Mouse (Mus musculus): ENCODE data around the gene Sh3pxd2b.

Sh3pxd2b gene

GRCm38 (mm10) chr11:32340476-32341473, 6.8 kb upstream of the Sh3pxd2b start:
- peak; percentile 85 for DNase-seq (ENCODE audit: low read depth, low spot score)

DNA sequence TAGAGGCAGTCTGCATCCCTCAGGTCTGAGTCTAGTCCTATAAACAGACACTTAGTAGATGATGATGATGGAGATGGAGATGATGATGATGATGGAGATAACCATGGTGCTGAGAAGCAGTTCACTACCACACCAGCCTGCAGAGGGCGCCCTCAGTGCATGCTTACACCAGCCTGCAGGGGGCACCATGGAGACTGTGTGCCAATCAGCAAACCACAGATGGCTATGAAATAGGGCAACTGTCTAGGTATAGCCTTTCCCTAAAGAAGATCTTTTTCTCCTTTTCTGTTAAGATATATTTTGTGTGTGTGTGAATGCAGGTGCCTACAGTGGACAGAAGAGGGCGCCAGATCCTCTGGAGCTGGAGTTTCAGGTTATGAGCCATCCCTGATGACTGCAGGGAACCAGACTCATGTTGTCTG, 4.8 kb upstream of the Sh3pxd2b start:
- peak; percentile 70 for DNase-seq (ENCODE audit: low read depth, low spot score)

GRCm38 (mm10) chr11:32343350-32343749, 4.3 kb upstream of the Sh3pxd2b start:
- DNase-seq (ENCODE audit: low read depth, low spot score): no peak

GRCm38 (mm10) chr11:32345504-32346297, 1.9 kb upstream of the Sh3pxd2b start:
- DNase-seq (ENCODE audit: low read depth, low spot score): no peak

GRCm38 (mm10) chr11:32347264-32347606, 385 bp upstream of the Sh3pxd2b start:
- no peak for DNase-seq (ENCODE audit: low read depth, low spot score)

GRCm38 (mm10) chr11:32348433-32349283, 1.0 kb downstream of the Sh3pxd2b start:
- peak; percentile 65 for DNase-seq (ENCODE audit: low read depth, low spot score)

DNA sequence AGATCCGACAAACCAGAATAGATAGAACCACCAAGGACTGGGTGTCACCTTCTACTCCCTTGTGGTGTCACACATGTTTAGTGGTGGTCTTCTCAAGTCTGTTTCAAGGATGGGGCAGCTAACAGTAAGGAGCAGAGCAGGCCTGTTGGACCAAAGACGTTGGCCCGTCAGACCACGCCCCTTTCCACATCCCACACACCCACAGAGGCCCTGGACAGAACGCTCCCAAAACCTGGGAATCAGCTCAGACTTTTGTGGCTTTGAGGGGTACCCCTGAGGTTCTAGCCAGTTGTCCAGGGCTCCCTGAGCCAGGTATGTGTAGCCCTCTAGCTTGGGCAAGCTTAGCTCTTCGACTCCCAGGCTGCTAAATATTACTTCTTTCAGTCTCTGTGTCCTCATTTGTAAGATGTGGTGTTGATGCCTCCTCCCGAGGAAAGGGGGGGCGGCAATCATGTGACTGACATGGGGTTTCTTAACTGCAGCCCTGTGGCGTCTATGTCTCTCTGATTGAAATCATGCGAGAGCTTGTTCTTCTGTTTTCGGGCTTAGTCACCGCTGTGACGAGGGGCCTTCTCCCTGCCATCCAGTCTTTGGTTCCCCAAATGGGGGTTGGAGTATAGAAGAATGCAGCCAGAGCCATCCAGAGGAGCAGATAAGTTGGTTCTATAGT, 1.8 kb downstream of the Sh3pxd2b start:
- DNase-seq (ENCODE audit: low read depth, low spot score): no peak

DNA sequence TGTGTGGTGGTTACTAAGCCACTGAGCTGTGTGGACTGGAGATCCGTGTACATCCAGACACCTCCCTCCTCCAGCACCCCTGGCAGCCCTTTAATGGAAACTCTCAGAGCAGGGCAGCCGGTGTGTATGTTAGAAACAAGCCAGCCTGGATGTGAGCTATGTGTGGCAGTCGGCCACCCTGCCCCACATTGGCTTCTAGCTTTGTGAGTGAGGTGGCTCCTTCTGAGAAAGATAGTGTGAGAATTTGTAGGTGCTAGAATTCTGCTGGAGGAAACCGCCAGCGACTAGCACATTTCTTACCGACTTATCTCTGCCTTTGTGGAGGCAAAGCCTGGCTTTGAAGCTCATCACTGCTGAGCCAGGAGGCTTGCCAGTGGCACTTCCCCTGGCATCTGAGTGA, 5.3 kb downstream of the Sh3pxd2b start:
- no peak for DNase-seq (ENCODE audit: low read depth, low spot score)

GRCm38 (mm10) chr11:32355377-32355776, 7.8 kb downstream of the Sh3pxd2b start:
- no peak for DNase-seq (ENCODE audit: low read depth, low spot score)

GRCm38 (mm10) chr11:32357686-32358085, 10.1 kb downstream of the Sh3pxd2b start:
- no peak for DNase-seq (ENCODE audit: low read depth, low spot score)

DNA sequence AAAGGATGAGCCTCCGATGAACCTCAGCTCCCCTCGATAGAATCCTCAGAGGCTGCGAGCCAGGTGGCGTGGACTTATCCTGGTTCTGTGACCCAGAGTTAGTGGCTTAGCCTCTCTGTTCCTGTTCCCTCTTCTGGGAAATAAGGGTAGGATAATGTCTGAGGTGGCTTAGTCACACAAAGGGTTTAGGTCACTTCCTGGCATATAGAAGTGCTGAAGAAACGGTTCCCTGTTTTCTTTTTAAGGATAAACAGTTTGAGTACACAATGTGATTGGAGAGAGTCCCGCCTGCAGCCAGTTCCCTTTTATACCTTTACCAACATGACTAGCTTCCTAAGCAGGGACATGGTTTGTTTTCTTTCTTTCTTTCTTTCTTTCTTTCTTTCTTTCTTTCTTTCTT, 10.8 kb downstream of the Sh3pxd2b start:
- DNase-seq (ENCODE audit: low read depth, low spot score): no peak

GRCm38 (mm10) chr11:32359566-32359965, 11.9 kb downstream of the Sh3pxd2b start:
- DNase-seq (ENCODE audit: low read depth, low spot score): no peak

GRCm38 (mm10) chr11:32361774-32362173, 14.2 kb downstream of the Sh3pxd2b start:
- DNase-seq (ENCODE audit: low read depth, low spot score): no peak

- no peak for DNase-seq (ENCODE audit: low read depth, low spot score)
Measured at GRCm38 (mm10) chr11:32363188-32363587, 15.6 kb downstream of the Sh3pxd2b start.

DNA sequence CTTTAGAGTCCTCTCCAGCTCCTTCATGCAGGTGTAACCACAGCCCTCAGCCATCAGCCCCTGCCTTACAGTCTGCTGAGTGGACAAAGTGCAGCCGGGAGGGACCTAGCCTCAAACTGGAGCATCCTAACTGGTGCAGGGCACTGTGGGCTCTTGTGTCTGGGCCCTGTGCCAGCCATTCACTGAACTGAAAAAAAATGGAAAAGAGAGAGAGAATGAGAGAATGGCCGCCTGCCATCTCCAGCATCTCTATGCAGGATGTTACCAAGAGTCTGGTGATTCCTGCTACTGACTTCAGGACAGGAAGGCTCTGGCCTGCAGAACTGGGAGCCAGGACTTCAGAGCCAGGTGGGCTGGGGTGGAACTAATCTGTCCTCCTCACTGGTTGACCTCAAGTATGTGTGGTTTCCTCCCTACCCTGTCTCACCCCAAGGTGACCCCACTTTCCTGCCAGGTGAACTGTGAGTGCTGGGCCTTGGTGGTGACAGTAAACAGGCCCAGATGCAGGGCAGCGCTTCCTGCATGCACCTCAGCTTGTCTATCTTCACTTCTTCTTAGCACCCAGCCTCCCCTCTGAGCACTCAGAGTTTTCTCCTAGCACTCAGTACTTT, 16.1 kb downstream of the Sh3pxd2b start:
- DNase-seq (ENCODE audit: low read depth, low spot score): no peak

DNA sequence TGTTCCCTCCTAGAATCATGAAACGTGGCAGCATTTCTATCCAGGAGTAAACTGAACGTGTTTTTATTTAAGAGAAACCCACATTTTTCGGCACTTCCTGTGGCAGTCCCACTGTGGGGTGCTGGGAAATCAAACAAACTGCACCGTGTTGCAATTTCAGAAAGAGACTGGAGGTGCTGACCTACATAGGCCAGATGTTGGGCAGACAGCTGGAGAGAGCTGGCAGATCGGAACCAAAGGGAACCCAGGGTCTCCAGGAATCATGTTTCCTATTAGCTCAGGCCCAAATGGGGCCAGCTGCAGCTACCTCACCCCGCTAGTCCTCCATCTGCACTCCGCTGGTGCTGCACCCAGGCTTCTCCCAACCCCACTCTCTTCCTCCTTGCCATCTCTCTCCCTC, 16.8 kb downstream of the Sh3pxd2b start:
- DNase-seq (ENCODE audit: low read depth, low spot score): no peak

DNA sequence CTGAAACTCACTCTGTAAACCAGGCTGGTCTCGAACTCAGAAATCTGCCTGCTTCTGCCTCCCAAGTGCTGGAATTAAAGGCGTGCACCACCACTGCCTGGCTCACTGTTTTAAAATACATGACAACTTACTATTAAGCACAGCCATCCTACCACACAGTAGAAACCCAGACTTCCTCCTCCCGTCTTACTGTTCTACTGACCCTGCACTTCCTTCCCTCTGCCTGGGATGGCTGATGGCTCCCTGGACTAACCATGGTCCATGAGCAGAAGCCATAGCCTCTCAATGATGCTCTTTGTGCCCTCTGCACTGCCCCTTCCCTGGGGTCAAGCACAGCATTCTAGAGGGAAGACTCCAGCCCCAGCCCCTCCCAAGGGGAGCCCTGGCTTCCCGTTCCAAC, 17.9 kb downstream of the Sh3pxd2b start:
- DNase-seq (ENCODE audit: low read depth, low spot score): no peak

DNA sequence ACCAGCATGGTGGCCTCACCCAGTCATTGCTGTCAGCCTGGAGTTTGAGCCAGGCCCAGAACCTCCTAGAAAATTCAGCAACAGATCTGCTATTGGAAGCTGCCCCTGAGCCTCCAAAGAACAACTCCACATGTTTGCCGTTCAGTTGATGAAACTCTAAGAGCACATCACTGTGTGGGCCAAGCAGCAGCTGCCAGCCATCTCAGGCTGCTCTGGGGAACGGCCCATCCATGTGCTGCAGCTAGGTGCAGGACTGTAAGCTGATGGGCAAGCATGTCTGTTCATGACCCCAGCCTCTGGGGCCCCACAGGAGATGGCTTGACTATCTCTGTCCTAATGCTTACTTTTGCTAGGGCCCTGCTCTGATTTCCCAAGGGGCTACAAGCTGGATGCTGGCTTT, 19.4 kb downstream of the Sh3pxd2b start:
- no peak for DNase-seq (ENCODE audit: low read depth, low spot score)

- DNase-seq (ENCODE audit: low read depth, low spot score): no peak
Measured at GRCm38 (mm10) chr11:32368986-32369385, 21.4 kb downstream of the Sh3pxd2b start.

DNA sequence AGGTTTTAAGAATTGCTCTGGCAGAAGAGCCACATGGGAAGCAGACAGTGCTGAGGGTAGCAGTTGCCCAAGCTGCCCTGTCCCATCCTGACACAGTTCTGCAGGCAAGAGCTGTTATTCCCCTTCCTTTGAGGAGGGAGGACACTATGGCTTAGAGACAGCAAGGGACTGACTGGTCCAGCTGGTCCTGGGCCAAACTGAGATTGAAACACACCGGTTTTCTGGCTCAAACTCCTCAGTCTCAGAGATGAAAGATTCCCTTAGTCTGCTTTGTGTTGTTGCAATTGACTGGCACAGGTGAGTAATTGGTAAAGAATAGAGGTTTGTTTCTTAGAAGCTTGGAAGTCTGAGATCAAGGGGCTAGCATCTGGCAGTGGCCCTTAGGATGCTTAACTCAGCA, 23.3 kb downstream of the Sh3pxd2b start:
- DNase-seq (ENCODE audit: low read depth, low spot score): no peak

All from ZHBTc4 (cell line).